Mouse (Mus musculus) induced T-regulatory cell, adult 2 months (primary cell): Measurements from ENCODE around the gene Nxpe5.
A peak's percentile ranks its signal among the peaks of the same experiment; 100 is the strongest.

ENCODE experiments used
- DNase-seq: peaks from one replicate; pipeline ENCODE4 v3.0.0-alpha.2; 2012; ENCODE audit warnings: low read depth

Gene Nxpe5

DNA sequence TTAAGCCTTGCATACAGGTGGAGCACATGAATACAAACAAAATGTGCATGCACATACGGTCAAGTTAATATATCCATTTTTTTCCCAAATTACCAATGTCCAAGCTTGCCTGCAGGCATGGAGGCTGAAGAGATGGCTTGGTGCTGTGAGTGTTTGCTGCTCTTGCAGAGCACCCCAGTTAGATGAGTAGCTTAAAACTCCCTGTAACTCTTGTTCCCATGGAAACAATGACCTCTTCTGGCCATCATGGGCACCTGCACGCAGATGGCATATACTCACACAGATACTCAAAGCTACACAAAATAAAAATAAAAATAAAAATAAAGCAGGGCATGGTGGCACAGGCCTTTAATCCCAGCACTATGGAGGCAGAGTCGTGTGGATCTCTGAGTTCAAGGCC lies 27.4 kb downstream of the Nxpe5 start:
- DNase-seq, result no peak

DNA sequence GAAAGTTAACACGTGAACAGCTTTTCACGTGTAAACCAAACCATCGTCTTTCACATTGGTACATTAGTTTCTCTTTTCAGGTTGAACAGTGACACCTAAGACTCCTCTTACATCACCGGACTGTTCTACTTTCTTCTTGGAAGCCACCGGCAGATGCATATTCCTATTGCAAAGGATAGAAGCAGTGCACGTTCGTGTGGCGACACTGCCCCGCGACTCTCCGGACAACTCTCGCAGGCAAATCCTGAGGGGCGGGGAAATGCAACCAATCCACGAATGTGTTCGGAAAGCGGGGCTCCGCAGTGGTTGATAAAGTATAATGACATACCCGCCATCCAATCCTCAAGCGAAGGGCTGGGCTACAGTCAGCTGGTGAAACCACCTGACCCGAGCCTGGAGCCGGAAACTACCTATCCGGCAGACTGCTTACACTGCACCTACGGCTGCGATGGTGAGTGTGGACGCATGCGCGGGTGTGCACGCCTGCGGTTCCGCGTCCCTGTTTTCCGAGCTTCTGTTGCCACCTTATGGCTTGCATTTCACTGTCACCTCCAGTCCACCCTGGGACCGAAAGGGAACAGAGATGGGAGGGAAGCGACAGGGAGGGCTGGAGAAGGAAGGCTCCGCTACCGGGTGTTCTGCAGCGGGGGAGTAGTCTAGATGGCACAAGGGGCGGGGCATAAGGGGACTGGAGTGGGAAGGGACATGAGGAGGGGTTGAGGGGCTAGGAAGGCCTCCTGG lies 29.8 kb downstream of the Nxpe5 start, which contains the start of gene Lamtor4:
Lamtor4 (plus strand) TSS at position 130 of the 741 bp plus-strand sequence.
- DNase-seq, result peak; percentile 97

DNA sequence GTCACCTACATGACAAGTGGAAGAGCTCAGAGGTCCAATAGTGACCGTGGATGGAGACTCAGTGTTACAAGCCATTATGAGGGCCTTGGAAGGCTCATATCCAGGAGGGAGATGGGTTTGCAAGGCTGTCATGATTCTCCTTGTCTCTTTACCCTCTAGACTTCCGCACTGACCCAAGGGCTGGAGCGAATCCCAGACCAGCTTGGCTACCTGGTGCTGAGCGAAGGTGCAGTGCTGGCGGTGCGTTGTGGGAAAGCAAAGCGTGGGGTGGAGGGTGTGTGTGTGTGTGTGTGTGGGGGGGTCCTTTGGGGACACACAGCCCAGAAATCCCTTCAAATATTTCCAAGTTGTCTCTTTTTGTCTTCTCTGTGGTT lies 30.4 kb downstream of the Nxpe5 start:
- no peak for DNase-seq

DNA sequence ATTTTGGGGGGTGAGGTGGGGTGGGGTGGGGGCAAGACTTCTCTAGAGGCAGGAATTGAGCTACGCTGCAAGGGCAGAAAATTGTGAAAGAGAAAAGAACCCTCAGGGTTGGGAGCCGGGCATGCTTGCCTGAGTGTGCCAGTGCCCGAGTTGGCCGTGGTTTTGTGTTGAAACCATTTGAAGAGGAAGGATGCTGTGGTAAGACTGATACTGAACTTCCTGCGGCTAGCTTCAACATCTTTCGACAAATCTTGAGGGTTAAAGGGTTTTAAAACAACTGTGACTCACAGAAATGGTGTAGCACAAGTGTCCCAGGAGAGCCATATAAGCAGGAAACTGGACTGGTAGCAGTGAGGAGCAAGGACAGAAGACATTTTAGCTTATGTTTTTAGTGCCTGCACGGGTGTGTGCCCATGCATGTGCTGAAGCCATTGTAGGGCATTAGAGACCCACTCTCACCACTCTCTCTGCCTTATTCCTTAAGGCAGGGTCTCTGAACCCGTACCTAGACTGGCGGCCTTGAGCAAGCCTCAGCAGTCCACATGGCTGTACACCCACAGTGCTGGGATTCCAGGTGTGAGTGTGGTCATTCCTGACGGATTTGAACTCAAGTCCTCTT lies 31.4 kb downstream of the Nxpe5 start:
- DNase-seq, result peak; percentile 81

DNA sequence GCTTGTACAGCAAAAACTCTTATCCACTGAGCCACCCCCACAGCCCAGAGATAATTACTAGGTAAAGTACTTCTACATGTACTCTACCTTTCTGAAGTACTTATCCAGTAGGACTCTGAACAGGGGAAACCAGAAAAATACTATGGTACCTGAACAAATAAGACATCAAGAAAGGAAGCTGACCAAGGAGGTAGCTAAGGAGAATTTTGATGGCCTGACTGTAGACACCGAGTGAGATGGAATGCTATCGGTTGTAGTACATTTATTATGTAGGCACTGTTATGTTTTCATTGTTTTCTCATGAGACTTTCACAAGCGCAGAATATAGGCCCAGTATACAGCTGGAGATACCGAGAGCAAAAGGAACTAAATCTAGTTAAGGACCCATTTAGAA lies 31.9 kb downstream of the Nxpe5 start:
- DNase-seq, result no peak

DNA sequence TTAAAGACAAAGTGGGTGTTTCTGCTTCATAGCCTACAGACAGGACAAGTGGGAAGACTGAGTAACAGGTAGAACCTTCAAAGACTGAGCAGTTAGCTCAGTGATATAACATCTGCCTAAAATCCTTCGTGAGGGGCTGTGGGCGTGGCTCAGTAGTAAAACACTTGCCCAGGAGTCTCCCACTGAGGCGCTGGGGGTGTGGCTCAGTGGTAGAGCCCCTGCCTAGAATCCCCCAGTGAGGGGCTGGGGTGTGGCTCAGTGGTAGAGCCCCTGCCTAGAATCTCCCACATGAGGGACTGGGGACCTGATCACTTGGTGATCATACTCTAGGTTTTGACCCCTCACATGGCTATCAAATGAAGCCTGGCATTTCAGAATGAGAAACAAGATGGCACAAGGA lies 32.4 kb downstream of the Nxpe5 start:
- peak; percentile 11 for DNase-seq

DNA sequence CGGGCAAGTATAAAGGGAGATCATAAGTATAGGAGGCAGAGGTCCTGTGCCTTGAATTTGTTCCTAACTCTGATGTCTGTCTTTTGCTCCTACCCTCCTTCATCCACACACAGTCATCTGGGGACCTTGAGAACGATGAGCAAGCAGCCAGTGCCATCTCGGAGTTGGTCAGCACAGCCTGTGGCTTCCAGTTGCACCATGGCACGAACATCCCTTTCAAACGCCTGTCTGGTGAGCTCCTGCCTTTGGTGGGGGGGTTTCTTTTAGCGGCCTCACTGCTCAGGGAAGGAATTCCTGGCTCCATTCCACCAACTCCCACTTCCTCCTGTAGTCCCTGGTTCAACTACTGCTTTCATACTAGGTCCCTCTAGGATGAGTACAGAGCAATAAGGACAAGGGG lies 32.8 kb downstream of the Nxpe5 start:
- no peak for DNase-seq

DNA sequence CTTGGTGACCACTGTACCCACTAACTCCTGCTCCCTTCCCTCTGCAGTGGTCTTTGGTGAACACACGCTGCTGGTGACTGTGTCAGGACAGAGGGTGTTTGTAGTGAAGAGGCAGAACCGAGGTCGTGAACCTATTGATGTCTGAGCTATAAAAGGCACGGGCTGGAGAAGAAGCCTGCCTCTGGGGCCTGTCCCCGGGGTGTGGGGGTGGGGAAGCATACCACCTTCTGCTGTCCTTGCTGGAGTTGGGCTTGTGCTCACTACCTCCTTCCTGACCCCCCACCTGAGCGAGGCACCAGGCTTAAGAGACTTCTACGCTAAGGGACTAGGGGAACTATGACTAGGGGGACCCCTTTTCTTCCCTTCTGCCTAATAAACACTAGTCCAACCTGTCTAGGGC lies 33.3 kb downstream of the Nxpe5 start:
- DNase-seq, result no peak

DNA sequence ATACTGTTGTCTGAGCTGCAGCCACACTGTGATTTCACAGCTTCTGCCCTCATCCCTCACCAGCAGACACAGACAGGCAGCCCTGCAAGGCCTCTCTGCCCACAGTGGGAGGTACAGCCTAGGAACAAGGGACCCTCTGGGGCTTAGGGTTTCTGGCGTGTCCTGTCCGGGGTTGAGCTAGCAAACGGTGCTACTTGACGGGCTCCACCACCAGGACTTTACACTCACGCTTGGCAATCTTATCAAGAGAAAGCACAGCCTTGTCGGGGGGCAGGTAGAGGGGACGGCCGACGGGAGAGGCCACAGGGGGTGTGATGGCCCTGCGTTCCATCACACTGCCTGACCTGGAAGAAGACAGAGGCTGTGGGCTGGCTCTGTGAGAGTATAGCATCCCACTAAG lies 34.4 kb downstream of the Nxpe5 start:
- no peak for DNase-seq

DNA sequence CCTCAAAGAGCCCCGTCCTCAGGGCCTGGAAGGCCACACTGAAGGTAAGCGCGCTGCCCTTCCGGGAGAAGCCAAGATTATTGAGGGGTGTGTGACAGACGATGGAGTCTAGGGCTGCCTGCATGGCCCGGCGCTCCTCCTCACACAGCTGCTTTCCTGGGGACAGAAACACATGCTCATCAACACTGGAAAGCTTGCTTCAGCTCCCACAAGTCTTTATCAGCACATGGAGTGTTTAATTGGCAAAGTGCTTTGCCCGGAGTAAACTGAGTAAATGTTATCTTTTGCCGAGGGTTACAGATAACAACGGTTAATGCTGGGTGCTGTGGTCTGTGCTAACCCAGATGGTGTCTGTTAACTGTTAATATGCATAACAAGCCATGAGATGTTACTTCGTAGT lies 35.1 kb downstream of the Nxpe5 start:
- DNase-seq, result no peak

DNA sequence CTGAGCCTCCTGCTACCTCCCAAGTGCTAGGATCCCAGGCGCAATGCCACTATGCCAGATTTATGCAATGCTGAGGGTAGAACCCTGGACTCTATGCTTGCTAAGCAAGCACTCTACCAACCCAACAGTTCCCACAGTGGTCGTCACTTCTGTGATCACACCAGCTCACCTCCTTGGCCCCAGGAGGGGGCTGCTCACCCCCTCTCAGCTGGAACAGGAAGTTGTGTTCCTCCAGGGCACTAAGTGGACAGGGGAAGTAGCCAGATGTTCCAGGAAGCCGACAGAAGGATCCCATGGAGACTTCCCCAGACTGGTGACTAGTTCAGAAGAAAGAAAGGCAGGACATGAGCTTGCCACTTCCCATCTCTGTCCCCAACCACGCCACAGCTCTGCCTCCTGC lies 36.3 kb downstream of the Nxpe5 start:
- no peak for DNase-seq

DNA sequence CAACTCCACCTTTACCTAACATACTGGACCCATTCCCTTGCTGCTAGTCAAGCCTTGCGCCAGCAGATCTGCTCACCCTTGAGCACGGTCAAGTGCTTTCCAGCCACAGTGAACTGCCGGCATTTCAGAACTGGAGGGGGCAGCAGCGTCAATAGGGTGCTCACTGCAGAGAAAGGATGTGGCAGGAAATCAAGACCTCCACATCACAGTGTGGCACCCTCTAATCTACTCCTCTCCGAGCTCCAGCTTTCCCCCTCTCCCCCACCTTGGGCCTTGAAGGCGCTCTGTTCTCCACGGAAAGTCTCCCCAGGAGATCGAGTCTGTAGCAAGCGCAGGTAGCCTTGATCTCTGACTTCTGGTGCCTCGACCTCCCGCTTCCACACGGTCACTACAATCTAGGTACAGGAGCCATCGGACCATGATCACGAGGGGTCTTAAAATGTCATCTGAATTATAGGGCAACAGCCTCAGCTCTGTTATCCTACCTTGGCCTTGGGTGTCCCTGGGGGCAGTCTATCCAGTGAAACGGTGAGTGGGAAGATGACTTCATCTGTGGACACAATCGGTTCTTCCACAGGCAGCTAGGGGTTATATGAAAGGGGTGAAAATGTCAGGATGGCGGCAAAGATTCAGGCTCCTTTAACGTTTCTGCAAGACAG lies 37.0 kb downstream of the Nxpe5 start:
- DNase-seq, result no peak

DNA sequence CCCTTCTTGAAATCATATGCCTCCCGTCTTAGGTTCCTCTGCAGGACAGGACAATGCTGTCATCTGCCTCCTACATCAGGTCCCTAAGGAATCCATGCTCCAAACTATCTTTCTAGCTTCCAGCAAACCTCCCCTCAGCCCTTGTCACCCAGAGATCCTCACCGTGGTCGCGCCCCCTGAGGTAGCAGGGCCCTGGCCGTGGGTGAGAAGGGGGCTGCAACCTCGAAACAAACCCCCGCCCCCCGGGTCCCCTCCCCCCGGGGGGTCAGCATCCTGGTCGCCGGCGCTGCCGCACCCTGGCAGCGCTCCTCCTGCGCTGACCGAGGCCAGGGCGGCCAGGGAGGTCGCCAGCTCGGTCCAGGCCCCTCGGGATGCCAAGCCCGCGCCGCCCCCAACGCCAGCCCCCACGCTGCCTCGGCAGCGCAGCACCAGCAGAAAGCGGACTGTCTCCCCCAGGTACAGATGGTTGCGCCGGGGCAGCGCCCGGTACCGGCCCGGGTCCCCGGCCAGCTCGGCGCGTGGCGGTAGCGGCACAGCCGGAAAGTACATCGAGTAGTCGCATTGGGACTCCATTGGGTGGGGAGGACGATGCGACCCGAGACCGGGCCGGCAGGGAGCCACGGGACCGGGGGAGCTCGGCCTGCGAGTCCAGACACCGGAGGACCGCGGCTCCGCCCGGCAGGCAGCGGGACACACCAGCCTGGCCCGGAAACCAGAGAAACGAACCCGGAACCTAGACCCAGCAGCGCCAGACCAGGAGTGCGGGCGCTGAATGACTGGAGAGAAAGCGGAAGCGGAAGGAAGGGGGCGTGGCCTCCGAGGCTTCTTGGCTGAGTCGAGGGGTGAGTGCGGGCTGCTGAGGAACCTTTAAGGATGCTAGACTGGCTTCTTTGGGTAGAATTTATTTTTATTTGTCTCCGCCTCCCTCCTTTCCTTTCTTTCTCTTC lies 37.8 kb downstream of the Nxpe5 start, which contains the start of gene BC037034:
BC037034 (minus strand) TSS at position 774 of the 947 bp plus-strand sequence.
- peak; percentile 98 for DNase-seq

DNA sequence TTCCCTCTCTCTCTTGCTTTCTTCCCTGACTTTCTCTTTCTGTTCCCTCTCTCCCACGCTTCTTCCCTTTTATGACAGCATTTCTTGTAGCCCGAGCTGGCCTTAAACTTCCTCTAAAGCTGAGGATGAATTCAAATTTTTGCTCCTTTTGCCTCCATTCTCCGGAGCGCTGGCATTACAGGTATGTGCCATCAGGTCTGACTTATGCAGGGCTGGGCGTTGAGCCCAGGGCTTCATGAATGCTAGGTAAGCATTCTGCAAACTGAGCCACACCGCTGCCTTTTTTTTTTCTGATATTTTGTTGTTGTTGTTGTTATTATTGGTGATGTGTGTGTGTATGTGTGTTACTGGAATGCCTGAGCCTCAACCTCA lies 38.5 kb downstream of the Nxpe5 start:
- no peak for DNase-seq

DNA sequence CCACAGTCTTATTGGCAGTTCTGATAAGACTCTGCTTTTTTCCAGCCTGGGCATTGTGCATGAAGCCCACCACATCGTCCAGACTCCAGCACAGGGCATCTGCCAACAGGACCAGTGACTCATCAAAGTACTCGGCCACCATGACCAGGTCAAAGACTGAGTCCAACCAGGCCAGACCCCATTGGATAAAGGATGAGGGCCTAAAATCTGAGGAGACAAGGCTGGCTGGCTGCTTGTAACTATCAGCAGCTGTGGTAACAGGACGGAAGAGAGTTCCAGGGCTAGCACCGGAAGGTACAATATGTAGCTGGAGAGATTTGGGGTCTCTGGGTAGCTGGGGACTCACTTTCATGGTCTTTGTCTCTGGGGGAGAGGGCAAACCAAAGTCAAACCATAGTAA lies 40.0 kb downstream of the Nxpe5 start:
- no peak for DNase-seq

DNA sequence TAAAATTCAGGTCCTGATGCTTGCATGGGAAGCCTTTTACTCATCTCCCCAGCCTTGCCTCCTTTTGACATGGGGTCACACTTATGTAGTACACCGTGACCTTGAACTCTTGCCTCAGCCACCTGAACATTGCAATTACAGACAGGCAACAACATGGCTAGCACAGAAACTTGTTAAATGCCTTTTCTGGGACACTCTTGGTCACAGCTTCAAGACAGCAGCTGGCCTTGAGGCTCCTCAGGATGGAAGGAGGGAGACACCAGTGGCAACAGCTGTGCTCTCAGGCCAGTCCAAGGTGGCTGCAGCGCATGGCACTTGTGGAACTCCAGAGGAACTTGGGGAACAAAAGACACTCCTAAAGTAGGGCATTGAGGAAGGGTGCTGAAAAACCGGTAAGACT lies 41.4 kb downstream of the Nxpe5 start:
- no peak for DNase-seq

DNA sequence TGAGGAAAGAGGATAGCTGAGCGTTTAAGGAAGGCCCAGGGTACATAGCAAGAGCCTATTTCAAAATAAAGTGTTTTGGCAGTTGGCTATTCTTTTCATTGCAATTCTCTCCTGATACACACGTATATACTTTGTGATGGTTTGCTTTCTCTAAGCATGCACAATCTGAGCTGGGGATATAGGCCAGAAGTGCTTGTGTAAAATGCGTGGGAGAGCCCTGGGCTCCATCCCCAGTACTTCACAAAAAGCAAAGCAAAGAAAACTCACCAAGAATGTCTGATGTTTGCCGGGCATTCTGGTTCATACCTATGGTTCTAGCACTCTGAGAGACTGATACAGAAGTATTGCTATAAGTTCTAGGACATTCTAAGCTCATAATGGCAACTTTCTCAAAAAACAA lies 43.3 kb downstream of the Nxpe5 start:
- no peak for DNase-seq

DNA sequence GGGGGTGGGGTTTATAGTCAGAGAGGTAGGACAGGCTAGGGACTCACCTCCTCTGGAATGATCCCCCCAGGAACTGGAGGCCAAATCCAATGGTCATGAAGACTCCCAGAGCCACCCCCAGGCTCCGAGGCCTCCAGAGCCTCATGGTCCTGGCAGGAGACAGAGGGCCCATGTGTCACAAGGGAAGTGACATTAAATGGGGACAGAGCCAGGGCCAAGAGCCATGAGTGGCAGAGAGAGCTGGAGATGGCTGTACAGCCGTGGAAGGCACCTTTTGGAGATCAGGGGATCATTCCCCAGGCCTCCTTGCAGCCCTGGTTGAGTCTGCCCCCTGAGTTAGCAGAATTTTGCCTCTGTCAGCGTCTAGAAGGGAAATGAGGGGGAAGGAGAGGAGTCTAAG lies 45.5 kb downstream of the Nxpe5 start:
- no peak for DNase-seq

DNA sequence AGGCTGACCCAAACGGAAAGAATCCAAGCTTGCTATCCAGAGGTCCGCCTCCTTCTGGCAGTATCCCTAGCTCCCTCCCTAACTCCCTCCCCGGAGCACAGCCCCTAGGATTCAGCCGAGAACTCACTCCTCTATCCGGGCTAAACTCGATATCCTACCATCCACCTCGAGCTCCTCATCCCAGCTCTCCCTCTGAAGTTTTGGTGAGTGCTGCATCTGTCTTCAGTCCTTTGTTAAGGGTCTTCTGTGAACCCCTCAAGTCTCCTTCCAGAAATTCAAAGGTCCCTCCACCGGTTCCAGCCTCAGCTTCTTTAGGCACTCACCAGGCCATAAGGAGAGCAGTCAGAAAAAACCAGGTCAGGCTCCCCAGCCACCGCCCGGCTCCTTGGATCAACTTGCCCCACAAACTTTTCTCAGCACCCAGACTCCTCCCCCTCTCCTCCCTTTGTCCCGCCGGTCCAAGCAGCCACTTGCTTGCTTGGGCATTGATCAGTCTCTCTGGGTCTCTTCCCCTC lies 46.8 kb downstream of the Nxpe5 start, which contains the start of gene Gal3st4:
Gal3st4 (minus strand) TSS at position 432 of the 515 bp plus-strand sequence.
- no peak for DNase-seq

DNA sequence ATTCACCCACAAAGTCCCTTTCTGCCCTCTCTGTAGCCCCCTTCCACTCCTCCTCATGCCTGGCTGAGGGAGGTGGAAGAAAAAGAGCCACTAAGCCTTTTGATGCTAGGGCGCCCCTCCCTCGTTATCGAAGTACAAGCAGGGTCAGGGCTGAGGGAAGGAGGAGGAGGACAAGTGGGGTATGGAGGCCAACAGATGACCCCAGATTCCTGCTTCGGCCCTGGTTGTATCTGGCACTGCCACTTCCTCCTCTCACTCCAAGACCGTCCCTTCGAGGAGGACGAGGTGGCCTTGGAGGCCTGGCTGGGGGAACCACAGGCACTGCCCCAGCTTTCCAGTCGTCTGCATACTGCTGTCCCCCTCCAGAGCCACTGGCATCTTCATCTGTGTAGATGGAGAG lies 48.5 kb downstream of the Nxpe5 start:
- DNase-seq, result no peak

DNA sequence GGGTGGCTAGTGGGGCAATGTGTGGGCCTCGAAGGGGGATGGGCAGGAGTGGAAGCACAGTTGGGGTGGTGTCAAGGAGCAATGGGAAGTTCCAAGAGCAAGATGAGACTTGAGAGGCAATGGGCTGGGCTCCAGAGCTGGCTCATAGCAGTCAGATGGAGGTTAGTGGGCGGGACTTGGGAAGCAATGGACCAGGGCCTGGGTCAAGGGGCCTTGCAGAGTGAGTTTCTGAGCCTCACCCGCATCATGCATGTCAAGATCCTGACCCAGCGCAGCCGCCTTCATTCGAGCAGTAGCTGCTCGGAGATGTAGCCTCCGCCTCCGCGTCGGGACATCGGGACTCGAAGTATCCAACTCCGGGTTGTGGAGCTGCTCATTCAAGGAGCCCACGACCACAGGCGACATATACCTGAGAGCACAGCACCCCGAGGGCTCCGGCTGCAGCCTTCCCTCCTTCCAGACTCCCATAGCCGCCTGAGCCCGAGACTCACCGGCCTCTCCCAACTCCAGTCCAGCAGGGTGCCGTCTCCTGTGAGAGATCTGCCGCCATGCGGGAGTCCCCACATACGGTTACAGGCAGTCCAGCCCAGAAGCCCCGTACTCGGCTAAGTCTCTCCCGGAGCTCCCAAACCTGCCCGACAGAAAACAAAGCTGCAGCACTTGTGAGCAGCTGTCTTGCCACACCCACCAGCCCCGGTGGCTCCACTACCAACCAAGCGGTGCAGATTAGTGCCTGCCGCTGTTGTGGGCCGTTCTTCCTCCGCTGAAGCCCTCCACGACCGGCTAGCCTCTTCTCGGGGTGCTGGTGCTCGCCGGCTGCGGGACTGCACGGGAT lies 49.7 kb downstream of the Nxpe5 start:
- no peak for DNase-seq
